Mouse (Mus musculus): ENCODE results near the gene Ms4a10.

Ms4a10 gene

DNA sequence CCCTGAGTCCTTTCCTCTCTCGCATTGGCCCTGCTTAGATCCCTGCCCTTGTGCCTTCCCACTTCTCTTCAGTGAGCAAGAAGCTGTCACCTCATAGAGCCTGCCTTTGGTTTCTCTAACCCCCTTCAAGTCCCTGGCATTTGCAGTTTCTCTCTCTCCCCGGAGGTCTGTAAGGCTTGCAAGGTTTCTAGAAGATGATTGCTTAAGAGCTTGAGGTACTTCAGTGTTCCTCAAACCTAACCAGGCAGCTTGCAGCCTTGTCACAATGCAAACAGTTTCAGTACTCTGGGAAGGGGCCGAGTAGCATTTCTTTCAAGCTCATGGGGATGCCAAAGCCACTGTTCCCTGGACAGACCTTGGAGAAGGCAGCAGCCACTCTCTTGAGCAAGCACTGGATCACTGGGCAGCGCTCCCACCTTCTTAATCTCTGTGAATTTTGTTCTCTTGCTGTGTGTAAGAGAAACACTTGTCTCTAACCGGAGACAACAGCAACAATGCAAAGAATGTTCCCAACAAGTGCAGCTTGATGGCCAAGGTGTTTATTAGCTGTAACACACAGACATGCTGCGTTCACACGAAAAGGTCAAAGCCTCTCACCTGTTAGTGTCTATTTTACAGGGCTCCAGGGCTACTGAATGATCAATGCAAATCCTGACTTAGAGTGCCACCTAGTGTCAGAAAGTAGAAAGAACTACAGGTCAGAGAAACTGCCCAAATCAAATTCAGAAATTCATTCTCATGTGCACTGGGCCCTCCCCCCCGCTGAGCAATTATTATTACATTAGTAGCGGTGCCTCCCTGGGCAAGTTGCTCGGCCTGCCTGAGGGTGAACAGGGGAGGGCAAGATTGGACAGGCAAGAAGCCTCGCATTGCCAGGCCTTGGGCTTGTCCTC is 15.1 kb downstream of the Ms4a10 start:
- DNase-seq (ENCODE audit: extremely low spot score): peak; percentile 75

DNA sequence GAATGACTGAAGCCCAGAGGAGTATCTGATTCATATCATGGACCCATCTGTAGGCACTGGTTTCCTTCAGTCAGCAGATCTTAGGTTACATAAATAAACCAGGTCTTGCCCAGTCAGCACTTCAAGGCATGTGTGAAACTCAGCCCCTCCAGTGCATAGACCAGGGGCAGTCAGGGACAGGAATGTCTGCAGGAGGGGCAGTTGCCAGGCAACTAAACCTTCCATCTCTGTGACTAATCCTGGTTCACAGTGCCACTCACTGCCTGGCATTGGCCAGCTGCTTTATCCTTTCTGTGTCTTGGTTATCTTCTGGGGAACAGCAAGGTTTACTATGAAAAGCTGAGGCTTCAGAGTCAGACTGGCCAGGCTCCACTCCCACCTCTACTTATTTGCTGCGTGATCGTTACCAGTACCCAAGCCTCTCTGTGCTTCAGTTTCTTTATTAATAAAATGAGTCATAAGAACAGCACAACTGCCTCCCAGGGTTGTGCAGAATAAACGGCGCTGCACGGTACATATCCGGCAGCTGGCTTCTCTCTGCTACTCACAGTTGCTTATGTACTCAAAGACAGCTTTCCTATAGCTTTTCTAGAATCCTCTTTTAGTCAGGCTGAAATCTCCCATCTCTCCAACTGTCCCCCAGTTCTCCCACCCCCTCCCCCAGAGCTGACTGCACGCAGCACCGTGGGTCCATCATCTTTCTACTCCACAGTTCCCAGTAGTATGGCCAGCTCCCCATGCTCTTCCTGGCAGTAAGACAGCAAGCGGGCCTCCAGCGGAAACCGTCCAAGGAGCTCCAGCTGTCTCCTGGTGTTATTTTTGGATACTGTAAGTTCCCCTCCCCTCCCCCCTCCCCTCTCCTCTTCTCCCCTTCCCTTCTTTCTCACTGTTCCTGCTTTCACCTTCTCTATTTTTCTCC is 22.2 kb downstream of the Ms4a10 start:
- DNase-seq (ENCODE audit: extremely low spot score): no peak

DNA sequence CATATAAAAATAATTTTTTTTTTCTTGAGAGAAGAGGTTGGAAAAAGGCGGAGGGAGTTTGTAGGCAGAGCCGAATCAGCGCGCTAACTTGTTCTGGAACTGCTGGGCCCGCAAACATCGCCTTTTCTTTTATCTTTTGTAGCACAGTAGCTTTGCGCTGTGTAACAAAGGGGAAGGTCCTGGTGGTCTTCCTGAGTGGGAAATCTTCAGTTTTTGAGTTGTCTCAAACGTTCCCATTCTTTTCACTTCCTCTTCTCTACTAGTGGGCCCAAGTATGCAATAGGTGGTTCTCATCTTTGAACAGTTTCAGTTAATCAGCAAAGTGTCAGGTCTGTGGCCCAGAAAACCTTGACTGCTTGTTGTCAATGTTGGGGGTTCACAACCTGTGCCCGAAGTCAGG is 24.9 kb downstream of the Ms4a10 start:
- DNase-seq (ENCODE audit: extremely low spot score): no peak

DNA sequence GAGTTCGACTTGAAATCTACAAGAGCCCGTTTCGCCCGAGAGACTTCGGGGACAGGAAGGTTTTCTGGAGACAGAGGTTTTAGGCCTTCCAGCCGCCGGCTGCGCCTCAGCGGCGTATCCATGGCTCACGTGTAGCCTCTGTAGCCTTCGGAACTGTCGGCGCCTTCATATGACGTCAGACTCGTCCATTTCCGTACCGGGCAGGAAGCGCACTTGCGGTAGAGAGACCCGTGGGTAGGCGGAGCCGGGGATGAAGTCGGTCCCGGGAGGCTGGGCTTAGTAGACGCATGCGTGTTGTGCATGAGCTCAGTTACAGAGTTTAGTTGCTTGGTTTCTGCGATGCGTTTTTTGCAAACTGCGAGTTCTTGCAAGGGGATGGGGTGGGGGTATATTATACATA is 25.4 kb downstream of the Ms4a10 start, which contains the start of gene Ccdc86:
TSS of gene Ccdc86 (minus strand) at position 155 of the 400 bp plus-strand sequence.
- peak; percentile 95 for DNase-seq (ENCODE audit: extremely low spot score)

DNA sequence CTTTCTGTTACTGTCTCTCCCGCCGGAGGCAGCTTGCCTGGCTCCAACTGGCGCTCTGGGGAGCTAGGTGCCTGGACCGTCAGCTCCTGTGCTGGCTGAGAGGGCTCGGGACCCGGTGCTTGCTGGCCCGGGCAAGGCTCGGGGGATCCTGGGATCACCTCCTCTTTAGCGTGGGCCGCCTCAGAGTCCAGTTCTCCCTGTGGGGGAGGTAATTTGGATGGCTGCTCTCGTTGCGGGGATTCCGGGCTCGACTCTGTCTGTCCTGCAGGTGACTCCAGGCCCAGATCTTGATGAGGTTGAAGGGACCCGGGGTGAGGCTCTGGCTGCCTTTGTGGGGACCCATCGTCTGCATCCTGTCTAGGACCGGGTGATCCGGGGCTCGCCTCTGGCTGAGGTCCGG is 26.1 kb downstream of the Ms4a10 start:
- DNase-seq (ENCODE audit: extremely low spot score): no peak

DNA sequence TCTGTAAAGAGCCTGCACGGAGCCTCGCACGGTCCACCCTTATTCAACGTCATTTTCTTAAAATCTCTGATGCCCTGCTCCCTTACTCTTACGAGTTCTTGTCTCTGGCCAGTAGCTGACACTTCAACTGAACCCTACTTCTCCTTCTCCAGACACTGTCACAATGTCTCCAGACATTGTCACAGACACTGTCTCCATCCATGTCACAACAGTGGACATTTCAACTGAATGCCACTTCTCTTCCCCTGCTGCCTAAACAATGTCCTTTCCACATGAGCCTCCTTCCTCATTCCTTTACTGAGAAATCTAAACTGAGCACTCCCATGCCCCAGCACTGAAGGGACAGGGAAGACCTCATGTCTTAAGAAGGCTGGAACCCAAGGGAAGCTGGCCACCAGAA is 27.3 kb downstream of the Ms4a10 start:
- no peak for DNase-seq (ENCODE audit: extremely low spot score)

DNA sequence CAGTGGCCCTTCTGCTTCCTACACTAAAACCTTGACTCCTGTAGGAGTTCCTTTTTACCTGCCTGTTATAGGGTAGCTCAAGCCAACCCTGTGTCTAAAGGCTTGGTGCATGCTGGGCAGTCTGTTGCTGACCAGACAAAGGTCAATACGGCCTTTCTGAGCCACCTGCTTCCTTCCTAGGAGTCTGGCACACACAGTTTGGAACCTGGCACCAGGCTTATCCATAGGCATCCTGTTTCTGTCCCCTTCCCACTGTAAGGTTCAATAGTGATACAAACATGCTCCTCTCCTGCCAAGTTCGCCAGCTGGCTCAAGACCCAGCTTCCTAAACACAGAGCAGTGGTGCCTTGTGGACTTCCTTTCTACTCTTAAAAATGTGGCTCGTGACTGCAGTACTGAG is 28.0 kb downstream of the Ms4a10 start:
- no peak for DNase-seq (ENCODE audit: extremely low spot score)

DNA sequence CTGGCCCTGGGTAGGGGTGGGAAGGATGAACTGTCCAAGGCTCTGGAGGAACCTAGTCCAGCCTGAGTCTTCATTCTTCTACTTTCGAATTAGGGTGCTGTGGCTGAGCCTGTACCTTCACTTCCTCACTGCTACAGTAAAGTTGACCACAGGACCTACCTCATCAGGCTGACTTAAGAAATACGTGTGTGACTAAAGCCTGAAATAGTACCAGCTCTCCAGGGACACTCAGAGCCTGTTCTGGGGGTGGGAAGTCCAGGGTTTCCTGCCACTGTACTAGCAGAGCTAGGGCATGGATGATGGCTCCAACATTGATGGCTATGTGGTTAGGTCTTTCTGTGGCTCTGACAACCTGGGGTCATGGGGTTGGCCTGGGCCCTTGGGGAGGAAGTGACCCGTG is 30.5 kb downstream of the Ms4a10 start:
- no peak for DNase-seq (ENCODE audit: extremely low spot score)

DNA sequence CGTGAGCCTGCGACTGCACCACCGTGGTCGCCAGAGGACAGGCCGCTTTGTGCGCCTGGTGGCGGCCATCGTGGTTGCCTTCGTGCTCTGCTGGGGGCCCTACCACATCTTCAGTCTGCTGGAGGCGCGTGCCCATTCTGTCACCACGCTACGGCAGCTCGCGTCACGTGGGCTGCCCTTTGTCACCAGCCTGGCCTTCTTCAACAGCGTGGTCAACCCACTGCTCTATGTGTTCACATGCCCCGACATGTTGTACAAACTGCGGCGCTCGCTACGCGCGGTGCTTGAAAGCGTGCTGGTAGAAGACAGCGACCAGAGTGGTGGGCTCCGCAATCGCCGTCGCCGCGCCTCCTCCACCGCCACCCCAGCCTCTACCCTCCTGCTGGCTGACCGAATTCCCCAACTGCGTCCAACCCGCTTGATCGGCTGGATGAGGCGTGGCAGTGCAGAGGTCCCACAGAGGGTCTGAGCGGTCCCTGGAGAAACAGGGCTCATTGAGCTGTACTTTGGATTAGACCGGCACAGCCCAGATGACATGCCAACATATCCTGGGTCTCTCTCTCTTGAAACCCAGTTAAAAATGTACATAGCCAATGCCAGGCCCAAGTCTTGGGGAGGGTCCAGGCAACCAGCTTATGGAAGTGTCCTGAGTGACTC is 33.5 kb downstream of the Ms4a10 start:
- no peak for DNase-seq (ENCODE audit: extremely low spot score)

DNA sequence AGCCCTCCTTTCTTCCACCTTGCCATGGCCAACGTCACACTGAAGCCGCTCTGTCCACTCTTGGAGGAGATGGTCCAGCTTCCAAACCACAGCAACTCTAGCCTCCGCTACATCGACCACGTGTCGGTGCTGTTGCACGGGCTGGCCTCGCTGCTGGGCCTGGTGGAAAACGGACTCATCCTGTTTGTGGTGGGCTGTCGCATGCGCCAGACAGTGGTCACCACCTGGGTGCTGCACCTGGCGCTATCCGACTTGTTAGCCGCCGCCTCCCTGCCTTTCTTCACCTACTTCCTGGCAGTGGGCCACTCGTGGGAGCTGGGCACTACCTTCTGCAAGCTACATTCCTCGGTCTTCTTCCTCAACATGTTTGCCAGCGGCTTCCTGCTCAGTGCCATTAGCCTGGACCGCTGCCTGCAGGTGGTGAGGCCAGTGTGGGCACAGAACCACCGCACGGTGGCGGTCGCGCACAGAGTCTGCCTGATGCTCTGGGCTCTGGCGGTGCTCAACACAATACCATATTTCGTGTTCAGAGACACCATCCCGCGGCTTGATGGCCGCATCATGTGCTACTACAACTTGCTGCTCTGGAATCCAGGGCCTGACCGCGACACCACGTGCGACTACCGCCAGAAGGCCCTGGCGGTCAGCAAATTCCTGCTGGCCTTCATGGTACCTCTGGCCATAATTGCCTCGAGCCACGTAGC is 34.2 kb downstream of the Ms4a10 start:
- DNase-seq (ENCODE audit: extremely low spot score): peak; percentile 89

DNA sequence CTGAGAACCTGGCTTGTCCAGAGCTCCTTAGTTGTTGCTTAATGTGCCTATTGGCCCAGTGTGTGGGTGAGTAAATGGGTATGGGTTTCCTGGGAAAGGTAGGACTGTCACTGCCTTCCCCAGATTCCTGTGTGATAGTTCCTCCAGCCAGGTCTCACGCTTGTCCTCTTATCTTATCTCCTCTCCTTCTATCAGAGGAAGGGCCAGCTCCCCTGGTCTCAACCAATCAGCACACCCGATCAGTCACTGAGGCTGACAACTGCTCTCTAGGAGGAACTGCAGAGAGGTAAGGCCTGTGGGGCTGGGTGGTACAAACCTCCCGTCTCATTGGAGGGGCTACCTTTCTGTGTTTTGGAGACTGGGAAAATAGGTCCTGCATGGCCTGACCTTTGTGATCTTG is 35.7 kb downstream of the Ms4a10 start:
- no peak for DNase-seq (ENCODE audit: extremely low spot score)

DNA sequence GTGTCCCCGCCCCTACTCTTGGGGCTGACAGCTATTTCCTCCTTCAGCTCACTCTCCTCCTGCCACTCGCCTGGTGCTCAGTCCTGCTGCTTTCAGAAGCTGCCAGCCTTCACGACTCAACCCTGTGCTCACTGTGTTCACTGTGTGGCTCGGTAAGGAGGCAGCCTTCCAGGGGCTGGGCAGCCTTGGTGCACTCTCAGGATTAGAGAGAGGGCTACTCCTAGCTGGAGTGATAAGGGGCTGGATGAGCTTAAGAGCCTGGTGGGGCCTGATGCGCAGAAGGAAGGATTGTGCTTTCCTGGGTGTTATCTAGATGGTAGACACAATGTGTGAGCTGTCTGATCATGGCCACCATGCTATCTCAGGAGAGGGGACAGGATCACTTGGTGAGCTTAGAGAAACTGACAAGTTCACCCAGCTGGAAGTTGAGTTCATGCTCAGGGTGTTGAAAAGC is 37.3 kb downstream of the Ms4a10 start, which contains the start of gene Ptgdr2:
TSS of gene Ptgdr2 (plus strand) at position 51 of the 454 bp plus-strand sequence.
- DNase-seq (ENCODE audit: extremely low spot score): no peak

DNA sequence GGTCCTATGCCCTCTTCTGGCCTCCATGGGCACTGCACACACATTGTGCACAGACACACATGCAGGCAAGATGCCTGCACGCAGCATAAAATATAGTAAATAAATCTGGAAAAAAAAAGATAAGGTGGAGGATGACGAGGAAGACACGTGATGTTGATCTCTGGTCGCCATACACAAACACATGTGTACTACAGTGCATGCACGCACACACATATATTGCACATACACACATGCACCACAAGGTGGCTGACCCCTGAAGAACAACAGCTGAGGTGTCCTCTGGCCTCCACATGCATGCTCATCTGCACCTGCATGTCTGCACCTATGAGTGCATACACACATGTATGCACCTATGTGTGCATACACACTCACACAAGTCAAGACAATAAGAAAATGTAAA is 38.4 kb downstream of the Ms4a10 start:
- no peak for DNase-seq (ENCODE audit: extremely low spot score)

DNA sequence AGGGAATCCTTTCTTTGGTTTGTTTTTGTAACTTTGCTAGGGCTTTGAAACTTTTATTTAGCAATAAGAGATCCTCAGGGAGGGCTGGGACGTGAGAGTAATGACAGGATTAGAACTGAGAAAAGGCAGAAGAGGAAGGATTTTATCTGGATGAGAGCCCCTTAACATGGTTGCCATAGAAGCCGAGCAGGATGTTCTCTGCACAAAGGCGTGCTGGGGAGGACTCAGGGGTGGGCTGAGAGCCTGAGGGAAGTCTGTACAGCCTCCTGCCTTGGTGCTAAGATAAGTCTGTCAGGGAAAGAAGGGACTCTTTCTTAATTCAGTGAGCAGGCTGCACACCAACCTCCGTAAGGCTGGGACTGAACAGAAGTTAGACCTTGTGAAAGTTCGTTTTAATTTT is 39.4 kb downstream of the Ms4a10 start:
- peak; percentile 17 for DNase-seq (ENCODE audit: extremely low spot score)

DNA sequence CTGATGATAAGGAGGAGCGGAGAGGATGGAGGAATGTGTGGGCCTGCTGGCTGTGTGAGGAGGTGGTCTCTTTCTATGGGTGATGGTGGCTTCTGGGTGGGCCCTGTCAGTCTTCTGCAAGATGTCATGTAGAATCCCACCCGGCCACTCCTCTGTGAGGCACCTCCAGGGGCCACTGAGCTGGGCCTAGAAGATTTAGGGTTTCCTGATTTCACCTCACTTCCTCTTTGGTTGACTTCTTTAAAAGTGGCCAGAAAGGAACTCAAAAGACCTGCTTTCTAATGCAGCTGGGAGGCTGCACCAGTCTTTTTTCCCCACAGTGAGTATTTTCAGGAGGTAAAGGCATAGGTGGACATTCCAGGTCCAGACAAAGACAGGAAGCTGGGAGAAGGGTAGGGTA is 43.8 kb downstream of the Ms4a10 start:
- no peak for DNase-seq (ENCODE audit: extremely low spot score)

DNA sequence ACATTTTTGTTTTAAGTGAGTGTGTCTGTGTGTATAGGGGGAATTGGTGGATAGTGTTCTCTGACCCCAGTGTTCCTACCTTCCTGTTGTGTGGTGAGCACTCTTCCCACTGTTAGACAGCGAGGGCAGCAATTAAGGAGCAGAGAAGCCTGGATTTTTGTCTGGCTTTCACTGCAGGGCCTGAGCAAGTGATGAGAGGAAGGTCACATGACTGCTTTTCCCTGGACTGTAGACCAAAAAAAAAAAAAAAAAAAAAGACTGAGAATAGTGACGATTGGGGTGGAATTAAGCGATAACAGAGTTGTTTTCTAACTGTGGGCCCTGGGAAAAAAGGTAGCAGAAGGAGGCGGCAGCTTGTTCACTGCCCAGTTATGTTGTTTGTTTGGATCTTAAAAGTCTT is 47.8 kb downstream of the Ms4a10 start:
- no peak for DNase-seq (ENCODE audit: extremely low spot score)

DNA sequence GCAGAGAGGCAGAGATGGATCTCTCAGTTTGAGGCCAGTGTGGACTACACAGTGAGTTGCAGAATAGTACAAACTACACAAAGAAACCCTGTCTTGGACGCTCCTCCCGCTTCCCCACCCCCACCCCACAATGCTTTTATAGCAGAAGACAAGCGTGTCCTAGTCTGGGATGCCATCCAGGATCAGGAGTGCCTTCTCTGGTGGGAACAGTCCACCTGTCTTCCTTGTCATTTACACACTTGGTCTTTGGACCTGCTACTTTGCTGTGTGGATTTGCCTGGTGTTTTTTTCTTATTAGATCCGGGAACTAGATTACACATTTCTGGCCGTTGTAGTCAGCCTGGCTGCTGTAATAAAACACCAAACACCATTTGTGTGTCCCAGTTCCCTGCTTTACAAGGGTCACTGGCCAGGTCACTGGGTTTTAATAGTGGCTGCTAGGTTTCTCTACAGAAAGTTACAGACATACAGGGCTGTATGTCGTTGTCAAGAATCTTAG is 48.3 kb downstream of the Ms4a10 start:
- DNase-seq (ENCODE audit: extremely low spot score): peak; percentile 46

DNA sequence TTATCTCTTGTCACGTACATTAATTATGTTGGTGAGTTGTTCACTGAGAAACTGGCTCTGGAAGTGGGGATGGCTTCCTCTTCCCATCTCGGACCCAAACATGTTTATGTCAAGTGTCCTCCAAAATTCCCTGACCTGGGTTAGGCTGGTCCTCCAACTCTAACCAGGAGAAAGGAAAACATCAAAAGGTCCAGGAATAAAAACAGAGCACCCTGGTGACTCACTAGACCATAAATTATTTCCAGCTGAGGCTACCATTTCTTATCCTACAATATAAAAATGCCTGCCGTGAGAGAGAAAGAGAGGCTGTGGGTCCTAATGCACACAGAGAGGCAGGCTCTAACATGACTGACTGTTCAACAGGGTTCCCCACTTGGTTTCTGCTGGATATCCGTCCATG is 50.2 kb downstream of the Ms4a10 start:
- no peak for DNase-seq (ENCODE audit: extremely low spot score)

DNA sequence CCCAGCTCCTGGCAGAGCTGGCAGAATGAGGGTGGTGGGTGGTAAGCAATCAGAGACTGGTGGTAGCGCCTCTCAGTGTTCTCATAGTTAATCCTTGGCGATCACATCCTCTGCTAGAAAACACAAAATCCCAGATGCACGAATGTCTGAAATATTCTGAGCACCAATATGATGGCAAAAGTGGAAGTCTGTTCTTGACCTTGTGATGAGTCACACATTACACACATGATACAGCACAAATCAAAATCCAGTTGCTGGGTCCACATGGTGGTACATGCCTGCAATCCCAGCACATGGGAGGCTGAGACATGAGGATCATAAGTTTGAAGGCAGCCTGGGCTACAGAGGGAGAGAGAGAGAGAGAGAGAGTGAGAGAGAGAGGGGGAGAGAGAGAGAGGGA is 53.4 kb downstream of the Ms4a10 start:
- no peak for DNase-seq (ENCODE audit: extremely low spot score)

DNA sequence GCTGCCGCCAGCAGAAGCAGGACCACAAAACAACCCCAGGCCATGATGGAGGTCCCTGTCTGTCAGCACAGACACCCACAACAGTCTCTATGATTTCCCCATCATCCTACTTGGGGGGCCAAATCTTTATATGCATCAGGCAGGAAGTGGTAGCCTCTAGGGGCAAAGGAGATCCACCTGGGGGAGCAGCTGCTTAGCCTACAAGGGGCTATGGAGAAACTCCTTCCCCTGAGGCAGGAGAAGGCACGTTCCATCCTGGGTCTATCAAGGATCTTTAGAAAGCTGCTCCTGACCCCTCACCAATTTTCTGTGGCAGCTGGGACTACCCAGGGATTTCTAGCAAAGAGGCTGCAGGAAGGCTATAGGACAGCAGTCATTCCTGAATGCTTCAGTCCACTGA is 53.9 kb downstream of the Ms4a10 start, which contains the start of gene Zp1:
TSS of gene Zp1 (minus strand) at position 101 of the 400 bp plus-strand sequence.
- no peak for DNase-seq (ENCODE audit: extremely low spot score)
